Mouse (Mus musculus) right cerebral cortex, postnatal 25 days (tissue): ENCODE measurements around the gene Fas.

Source experiments
- DNase-seq: peaks from one replicate; pipeline ENCODE4 v3.0.0; 2022

The Fas gene

GRCm38 (mm10) chr19:34289948-34290789 lies at the start of gene Fas:
TSS of gene Fas (plus strand) at chr19:34290666.
- DNase-seq, result peak; percentile 14

- DNase-seq, result no peak
These were observed 49.1 kb upstream of the Fas start for GRCm38 (mm10) chr19:34241247-34241915.

DNA sequence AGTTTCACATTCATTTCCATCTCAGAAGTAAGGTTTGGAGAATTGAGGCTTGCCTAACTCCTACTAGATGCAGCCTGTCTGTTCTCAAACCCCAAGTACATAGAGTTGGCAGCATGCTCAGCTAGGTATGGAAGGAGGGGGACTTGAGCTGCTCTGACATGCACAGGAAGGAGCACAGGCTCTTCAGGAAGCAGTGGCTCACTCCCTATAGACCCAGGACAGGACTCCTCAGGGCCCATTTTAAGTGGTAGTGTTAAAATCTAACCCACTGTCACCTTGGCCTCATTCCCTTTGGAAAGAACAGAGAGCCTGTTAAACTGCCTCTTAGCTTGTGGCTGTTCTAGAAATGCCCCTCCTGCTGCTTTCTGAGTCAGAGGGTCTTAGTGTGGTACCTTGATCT lies 47.5 kb upstream of the Fas start:
- no peak for DNase-seq

DNA sequence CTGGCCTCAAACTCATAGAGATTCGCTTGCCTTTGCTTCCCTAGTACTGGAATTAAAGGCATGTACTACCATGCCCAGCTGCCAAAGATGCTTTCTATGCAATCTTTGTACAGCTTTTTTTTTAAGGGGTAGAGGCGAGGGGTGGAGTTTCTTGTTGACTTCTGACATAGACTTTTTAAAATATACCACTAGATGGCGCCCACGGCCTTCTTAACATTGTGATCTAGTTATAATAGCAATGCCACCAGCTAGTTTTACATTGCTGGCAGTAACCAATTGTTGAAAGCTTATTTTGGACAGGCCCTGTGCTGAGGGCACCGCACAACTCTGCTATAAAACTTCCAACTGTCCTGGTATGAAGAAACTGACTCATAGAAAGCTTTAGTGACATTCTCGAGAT lies 46.4 kb upstream of the Fas start:
- no peak for DNase-seq

DNA sequence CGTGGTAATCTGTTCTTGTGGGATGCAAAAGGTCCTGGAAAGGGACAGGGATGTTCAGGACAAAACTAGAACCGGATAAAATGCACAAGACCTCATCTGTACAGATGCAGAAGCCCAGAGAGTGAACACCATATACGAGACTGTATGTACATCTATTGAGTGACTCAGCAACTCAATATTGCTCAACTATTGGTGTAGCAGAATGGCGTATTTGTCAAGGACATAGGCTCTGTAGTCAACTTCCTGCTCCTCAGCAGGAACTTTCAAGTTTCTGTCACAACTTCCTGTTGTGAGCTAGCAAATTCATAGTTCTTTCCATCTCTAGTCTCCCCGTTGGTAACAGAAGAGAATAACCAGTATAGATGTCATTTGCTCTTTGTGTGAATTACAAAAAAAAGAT lies 41.9 kb upstream of the Fas start:
- no peak for DNase-seq

- DNase-seq, result no peak
These were observed 39.8 kb upstream of the Fas start for GRCm38 (mm10) chr19:34250621-34251020.

- no peak for DNase-seq
These were observed 38.6 kb upstream of the Fas start for GRCm38 (mm10) chr19:34251900-34252299.

GRCm38 (mm10) chr19:34252450-34252849 lies 38.0 kb upstream of the Fas start:
- no peak for DNase-seq

DNA sequence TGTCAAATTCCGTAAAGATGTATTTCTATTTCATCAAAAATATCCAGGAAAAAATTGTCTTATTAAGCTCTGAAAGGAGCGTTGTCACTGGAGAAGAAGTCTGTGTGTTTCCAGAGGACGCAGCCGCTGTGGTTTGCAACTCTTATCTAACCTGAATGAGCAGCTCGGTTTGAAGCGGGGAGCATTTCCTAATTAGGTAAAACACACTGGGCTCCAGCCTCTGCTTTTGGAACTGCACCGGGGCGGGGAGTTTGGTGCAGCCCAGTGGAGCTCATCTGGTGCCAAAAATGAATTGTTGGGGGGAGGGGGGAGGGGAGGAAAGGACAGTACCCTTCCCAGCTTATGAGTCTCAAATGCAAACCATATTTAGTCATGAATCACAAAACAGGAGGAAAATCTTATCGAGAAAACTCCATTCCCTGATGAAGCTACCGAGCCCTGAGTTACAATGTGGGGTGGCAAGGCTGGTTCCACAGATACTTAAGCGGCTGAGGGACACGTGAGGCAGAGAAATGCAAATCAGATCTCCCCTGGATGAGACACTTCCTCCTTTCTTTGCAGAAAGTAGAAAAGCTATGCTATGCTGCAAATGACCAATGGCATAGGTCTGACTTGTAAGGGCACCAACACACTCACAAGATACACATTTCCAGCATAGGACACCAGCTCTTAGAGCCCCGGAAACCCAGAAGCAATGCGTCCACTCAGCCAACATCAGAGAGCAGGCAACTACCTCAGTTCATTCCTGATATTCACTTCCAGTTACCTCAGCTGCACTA lies 36.2 kb upstream of the Fas start:
- no peak for DNase-seq

DNA sequence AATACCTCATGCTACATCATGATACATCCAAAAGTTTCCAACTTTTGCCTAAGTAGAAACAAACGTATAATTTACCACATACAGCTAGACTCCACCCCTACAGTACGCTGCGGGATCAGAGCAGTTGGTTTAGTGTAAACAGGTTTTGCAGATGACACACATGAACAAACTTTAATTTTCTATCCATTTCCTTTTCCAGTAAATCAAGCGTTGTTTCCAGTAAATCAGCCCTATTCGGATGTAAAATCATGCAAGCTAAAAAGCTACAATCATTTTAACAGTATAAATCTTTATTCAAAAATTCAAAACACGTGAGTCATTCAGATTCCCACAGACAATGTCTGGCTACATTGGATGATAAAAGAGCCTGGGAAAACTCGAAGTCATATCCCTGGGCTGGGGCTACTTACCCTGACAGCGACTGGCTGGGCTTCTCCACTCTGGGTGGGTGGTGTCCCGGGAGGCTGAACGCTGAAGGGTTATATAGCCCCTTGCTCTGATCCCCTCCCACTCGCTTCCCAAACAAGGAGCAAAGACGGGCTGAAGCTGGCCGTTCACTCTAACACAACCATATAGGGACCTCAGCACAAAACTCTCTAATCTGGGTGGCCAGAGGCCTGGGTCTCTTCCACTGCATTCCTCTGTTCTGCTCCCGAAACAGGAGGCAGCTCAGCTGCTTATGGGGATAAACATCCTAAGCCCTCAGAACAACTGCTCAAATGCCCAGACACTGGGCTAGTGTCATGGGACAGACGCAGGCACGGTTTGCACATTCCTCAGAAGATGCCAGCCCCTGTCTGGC lies 35.4 kb upstream of the Fas start, which contains the start of gene Acta2:
TSS of gene Acta2 (minus strand) at position 711 of the 802 bp plus-strand sequence.
- DNase-seq, result no peak

- no peak for DNase-seq
These were observed 34.3 kb upstream of the Fas start for GRCm38 (mm10) chr19:34256149-34256548.

DNA sequence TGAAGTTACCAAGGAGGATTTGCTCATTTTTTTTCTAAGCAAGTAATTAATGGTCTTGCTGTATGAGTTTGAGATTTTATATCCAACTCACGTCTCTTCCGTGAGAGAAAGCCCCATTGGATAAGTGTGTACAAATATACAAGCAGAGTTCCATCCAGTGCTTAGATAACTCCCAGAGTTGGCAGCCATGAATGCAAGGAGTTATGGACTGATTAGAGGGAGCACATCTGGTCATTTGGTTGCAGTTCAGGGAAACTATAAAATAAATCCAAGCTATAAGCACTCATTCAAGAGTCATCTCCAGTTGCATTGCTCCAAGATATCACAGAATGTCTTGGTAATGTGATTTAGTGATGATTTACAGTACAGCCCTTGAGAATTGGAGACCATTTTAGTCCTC lies 33.5 kb upstream of the Fas start:
- no peak for DNase-seq

- no peak for DNase-seq
These were observed 28.0 kb upstream of the Fas start for GRCm38 (mm10) chr19:34262273-34262974.

DNA sequence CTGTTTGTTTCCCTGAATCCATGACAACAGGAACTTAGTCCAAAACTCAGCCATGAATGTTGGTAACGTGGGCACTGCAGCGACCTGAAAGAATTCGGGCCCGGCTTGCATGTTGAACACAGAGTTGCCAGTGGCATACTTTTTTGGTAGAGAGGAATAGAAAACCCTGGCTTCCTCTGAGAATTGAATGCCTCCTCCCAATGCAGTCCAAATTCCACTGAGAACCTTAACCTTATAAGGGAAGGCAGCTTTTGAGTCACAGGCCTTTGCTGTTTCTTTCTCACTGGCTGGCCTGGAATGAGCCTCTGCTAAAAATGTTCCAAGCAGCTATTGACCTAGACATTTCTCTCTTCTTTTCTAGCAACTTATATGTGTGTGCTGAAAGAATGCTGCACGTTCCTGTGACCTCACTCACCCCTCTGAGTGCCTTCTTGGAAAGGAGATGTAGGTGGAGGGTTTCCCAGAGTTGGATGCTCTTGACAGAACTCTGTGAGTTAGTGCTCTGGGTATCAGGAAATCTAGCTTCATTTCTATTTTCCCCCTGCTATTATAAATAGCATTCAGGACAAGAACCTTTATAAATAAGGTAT lies 24.8 kb upstream of the Fas start:
- no peak for DNase-seq

- DNase-seq, result no peak
These were observed 21.5 kb upstream of the Fas start for GRCm38 (mm10) chr19:34268991-34269390.

- no peak for DNase-seq
These were observed 20.2 kb upstream of the Fas start for GRCm38 (mm10) chr19:34270106-34270726.

GRCm38 (mm10) chr19:34270824-34271464 lies 19.5 kb upstream of the Fas start:
- no peak for DNase-seq

DNA sequence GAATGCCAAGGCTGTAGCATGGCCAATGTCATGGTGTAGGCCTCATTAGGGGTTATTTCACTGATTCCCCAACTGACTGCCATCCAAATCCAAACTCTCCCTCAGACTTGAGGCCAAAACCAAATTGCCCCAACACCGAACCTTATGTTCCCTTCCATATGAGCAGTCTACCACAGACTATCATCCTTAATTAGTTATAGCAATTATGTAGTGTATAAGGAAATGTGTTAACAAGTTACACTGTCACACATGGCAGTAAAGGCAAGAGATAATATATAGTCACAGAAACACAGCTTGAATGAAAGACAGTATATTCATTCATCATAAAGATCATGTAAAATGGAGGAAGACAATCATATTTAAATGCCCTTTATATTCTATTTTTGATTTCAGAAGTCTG lies 17.4 kb upstream of the Fas start:
- no peak for DNase-seq

- DNase-seq, result no peak
These were observed 12.4 kb upstream of the Fas start for GRCm38 (mm10) chr19:34278078-34278477.

GRCm38 (mm10) chr19:34283614-34284013 lies 6.9 kb upstream of the Fas start:
- DNase-seq, result no peak

GRCm38 (mm10) chr19:34284383-34284782 lies 6.1 kb upstream of the Fas start:
- no peak for DNase-seq
